Mouse (Mus musculus) ES-Bruce4 (cell line): ENCODE results near the gene Rab5b. TPM values are rescaled to one million over a fixed set of nuclear protein-coding genes. Genes with fewer than 3 reads are reported as not detected.

Experiments
- H3K27ac ChIP-seq: 2 replicates; pipeline ENCODE4 v1.5.1; 2012; ENCODE audit warnings: low read length, inconsistent platforms; ENCODE audit not compliant: insufficient read depth
- H3K27me3 ChIP-seq: 2 replicates; pipeline ENCODE4 v1.6.1; 2012; ENCODE audit warnings: mild to moderate bottlenecking, low read length, inconsistent platforms; ENCODE audit not compliant: control insufficient read depth, poor library complexity, insufficient read depth, severe bottlenecking
- H3K36me3 ChIP-seq: 2 replicates; pipeline ENCODE4 v1.6.1; 2012; ENCODE audit warnings: inconsistent platforms, mild to moderate bottlenecking, low read length, moderate library complexity; ENCODE audit not compliant: control insufficient read depth, poor library complexity, insufficient read depth, severe bottlenecking
- H3K4me1 ChIP-seq: one replicate; pipeline ENCODE4 v1.8.1; 2011; ENCODE audit warnings: low read length; ENCODE audit not compliant: control insufficient read depth, insufficient read depth
- H3K4me3 ChIP-seq: 2 replicates; pipeline ENCODE4 v1.5.1; 2011; ENCODE audit warnings: low read depth, mild to moderate bottlenecking, low read length
- H3K9ac ChIP-seq: 2 replicates; pipeline ENCODE4 v1.6.1; 2012; ENCODE audit warnings: low read depth, mild to moderate bottlenecking, inconsistent platforms; ENCODE audit not compliant: poor library complexity, severe bottlenecking
- H3K9me3 ChIP-seq: replicated peaks from 2 replicates; pipeline ENCODE4 v1.6.1; 2012; ENCODE audit warnings: mild to moderate bottlenecking, low read length, inconsistent platforms; ENCODE audit not compliant: control insufficient read depth, poor library complexity, insufficient read depth, severe bottlenecking
- CTCF ChIP-seq: IDR thresholded peaks from one replicate; pipeline ENCODE4 v1.8.1; 2011; ENCODE audit warnings: low read depth, low read length
- EP300 ChIP-seq: IDR thresholded peaks from 2 replicates; pipeline ENCODE4 v1.6.1; 2011; ENCODE audit warnings: low read depth, low read length; ENCODE audit not compliant: insufficient read depth
- POLR2A ChIP-seq: IDR thresholded peaks from one replicate; pipeline ENCODE4 v1.8.1; 2011; ENCODE audit warnings: low read length; ENCODE audit not compliant: insufficient read depth
- polyA plus RNA-seq: library from polyadenylated mRNA; stranded (reverse); fragments of >200 nt; gene quantifications from 2 replicates; pipeline ENCODE4 v1.2.4, GENCODE M21; 2011; ENCODE audit warnings: low read depth; ENCODE audit not compliant: missing spikeins, insufficient read depth, insufficient read length

The Rab5b gene
- polyA plus RNA-seq, 1 experiment, result 79.0 TPM

DNA sequence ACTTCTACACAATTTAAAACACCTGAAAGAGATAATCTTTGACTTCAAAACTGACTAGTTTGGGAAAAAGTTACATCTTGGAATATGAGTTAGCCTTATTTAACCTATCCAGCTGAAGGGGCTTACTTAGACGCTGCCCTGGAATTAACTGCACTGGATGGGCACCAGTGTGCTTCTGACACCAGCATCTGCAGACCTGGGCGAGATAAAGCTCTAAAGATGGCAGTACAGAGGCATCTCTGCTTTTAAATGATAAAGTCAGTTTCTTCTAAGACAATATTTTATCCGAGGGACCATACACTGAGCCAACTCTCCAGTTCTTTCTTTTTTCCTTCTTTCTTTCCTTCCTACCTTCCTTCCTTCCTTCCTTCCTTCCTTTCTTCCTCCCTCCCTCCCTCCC is 31.3 kb downstream of the Rab5b start:
- H3K4me1 ChIP-seq, result no peaks in the 10 kb centered on the region
- TF ChIP-seq CTCF, result no peak
- TF ChIP-seq POLR2A, result no peak
- no peak for TF ChIP-seq EP300
- no peaks in the 10 kb centered on the region for H3K36me3 ChIP-seq
- no peaks in the 10 kb centered on the region for H3K27me3 ChIP-seq
- H3K27ac ChIP-seq, result no peak overlapping the region
- no peak overlapping the region for H3K9ac ChIP-seq
- no peak overlapping the region for H3K4me3 ChIP-seq
- H3K9me3 ChIP-seq, result no peaks in the 10 kb centered on the region

DNA sequence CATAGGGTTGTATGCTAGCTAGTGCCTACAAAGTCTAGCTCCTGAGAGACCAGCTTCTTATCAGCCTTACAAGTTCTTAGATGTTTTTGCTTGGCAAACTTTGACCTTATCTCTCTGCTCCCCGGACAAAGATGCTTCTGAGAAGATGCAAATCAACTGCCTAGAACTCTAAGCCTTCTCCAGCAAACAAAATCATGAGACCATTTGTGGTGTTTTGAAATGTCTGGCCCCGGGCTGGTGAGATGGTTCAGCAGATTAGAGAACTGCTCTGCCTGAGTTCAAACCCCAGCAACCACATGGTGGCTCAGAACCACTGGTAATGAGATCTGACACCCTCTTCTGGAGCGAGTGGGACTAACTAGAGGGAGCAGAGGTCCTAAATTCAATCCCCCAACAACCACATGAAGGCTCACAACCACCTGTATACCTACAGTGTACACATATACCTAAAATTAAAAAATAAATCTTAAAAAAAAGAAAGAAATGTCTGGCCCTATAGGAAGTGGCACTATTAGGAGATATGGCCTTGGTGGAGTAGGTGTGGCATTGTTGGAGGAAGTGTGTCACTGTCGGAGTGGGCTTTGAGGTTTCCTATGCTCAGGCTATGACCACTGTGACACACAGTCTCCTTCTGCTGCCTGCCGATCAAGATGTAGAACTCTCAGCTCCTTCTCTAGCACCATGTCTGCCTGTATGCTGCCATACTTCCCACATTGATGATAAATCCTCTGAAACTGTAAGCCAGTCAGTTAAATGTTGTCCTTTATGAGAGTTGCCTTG is 32.4 kb downstream of the Rab5b start:
- Histone ChIP-seq H3K4me3 (no peak overlapping the region), H3K4me1 (no peaks in the 10 kb centered on the region), H3K27me3 (no peaks in the 10 kb centered on the region), H3K9me3 (no peaks in the 10 kb centered on the region), H3K9ac (no peak overlapping the region), H3K27ac (no peak overlapping the region), H3K36me3 (no peaks in the 10 kb centered on the region)
- no peak for TF ChIP-seq POLR2A
- TF ChIP-seq CTCF, result no peak
- TF ChIP-seq EP300, result no peak

DNA sequence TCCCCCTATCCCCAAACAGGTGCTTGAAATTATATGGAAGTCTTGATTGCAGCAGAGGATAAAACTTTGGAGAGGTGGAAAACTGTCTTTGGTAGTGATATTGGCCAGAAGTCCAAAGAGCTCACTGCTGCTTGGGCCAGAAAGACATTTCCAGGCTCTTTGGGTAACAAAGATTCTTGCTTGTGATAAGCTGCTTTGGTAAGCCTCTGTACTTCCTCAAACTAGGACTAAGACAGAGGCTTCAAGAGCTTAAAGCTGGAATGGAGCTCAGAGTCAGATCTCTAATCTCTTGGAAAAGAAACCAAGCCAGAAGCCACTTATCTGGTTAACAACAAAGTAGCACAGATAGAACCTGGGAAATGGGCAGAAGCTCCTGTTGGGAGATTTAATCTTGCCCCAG is 33.6 kb downstream of the Rab5b start:
- Histone ChIP-seq H3K4me3 (no peak overlapping the region), H3K27ac (no peak overlapping the region), H3K27me3 (no peaks in the 10 kb centered on the region), H3K36me3 (no peaks in the 10 kb centered on the region), H3K9ac (no peak overlapping the region), H3K4me1 (peaks cover 3% of the 10 kb centered on the region), H3K9me3 (no peaks in the 10 kb centered on the region)
- TF ChIP-seq CTCF, result no peak

DNA sequence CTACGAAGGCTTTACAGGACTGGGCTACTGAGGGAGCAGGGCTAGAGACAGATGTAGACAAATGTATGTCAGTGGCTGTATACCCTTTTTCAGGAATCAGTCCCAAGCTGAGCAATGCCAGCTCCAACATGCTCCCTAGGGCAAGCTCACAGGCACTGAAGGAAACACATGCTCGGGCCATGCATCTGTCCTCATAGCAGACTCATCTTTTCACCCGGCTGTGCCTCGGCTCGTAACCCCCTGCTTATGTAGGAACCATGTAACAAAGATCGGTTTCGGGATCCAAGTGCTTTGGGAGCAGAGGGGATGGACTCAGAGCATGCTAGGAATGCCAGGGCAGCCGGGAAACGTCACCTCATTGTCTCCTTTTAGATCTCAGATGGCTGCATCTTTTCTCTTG is 36.6 kb downstream of the Rab5b start:
- Histone ChIP-seq H3K4me1 (peaks cover 3% of the 10 kb centered on the region), H3K27ac (no peak overlapping the region), H3K9ac (no peak overlapping the region), H3K27me3 (no peaks in the 10 kb centered on the region), H3K4me3 (no peak overlapping the region), H3K36me3 (no peaks in the 10 kb centered on the region), H3K9me3 (no peaks in the 10 kb centered on the region)
- TF ChIP-seq CTCF, result no peak
- TF ChIP-seq POLR2A, result no peak
- TF ChIP-seq EP300, result no peak

DNA sequence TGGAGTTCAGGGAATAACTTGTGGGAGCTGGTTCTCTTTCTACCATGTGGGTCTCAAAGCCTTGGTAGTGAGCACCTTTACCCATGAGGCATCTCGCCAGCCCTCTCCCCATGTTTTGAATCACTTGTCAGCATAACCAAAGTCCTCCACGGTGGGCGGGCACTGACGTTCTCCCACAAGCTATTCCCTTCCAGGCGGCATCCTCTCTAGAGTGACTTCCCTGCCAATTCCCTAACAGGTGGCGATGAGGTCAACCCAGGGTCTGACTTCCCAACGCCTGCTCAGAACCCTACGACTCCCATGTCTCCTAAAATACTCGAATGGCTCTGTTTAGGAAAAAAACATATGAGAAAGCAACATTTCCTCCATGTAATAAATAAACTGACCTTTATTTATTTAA is 38.2 kb downstream of the Rab5b start:
- Histone ChIP-seq H3K27ac (no peak overlapping the region), H3K36me3 (no peaks in the 10 kb centered on the region), H3K4me3 (no peak overlapping the region), H3K4me1 (peaks cover 3% of the 10 kb centered on the region), H3K27me3 (no peaks in the 10 kb centered on the region), H3K9me3 (no peaks in the 10 kb centered on the region), H3K9ac (no peak overlapping the region)
- TF ChIP-seq CTCF (no peak), POLR2A (no peak), EP300 (no peak)

DNA sequence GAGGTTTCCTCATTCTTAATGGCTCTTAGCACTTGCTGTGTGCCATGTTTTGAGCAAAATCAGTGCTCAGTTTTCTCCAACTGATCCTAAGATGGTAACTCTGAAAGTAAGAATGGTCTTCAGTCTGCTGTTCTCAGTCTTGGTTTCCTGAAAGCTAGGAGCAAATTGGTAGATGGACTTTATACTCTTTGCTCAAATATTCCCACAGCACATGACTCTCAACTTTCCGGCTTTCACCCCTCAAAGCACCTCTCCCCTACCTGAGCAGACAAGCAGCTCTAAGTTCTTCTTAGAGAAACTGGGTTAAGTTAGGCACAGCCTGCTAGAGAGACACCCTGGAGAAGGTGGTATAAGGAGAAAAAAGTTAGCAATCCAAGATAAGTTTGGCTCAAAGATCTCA is 39.3 kb downstream of the Rab5b start:
- no peak overlapping the region for H3K27ac ChIP-seq
- no peaks in the 10 kb centered on the region for H3K9me3 ChIP-seq
- H3K4me3 ChIP-seq, result no peak overlapping the region
- no peak for TF ChIP-seq EP300
- TF ChIP-seq POLR2A, result no peak
- H3K27me3 ChIP-seq, result no peaks in the 10 kb centered on the region
- H3K4me1 ChIP-seq, result peaks cover 3% of the 10 kb centered on the region
- no peaks in the 10 kb centered on the region for H3K36me3 ChIP-seq
- no peak overlapping the region for H3K9ac ChIP-seq
